Mouse (Mus musculus) brain, embryonic 18.5 days (tissue): ENCODE data around the gene Hs6st3.

ENCODE experiments used
- DNase-seq: peaks from one replicate; pipeline ENCODE4 v3.0.0-alpha.2; 2012; ENCODE audit warnings: low read depth, low spot score

The Hs6st3 gene

DNA sequence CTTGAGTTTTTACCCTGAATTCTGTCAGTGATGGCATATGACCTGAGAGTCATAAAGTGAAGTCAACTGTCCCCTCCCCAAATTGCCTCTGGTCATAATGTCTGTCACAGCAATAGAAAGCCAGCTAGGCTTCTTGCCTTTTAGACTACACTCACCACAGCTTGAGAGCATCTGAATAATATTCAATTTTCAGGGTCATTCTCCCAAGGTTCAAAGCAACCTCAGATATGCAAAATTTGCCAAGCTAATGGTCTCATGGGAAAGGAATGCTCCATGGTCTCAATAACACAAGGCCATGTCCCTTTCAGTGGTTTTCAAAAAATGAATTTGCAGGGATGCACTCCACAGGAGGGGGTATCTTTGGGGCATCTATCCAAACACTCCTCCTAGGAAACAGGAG is 764.3 kb downstream of the Hs6st3 start:
- no peak for DNase-seq

DNA sequence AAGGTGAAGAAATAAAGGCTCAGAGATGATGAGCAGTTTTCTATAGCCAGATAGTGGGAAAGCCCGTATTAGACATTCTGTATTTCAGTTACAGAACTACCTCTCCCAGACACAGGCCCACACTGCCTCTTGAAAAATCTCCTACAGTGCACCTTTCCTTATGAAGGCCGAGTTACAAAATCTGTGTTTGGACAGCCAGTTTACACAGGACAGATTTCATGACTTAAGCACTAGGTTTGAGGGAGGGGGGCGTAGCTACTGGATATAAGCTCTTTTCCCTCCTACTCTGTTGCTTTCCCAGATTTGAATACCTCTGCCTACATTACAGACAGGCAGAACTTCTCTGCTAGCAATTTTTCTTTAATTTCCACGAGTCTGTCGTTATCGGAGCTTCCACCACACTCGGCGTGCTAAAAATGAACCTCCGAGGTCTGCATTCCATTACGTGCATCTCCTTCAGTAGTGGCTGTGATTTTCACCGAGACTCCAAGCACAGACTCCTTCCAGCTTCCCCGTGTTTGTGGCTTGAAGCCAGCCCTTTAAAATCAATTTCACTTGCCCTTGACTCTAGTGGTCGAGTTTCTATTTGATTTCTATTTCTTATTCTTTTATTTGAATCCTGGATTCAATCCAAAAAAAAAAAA is 770.0 kb downstream of the Hs6st3 start:
- no peak for DNase-seq

DNA sequence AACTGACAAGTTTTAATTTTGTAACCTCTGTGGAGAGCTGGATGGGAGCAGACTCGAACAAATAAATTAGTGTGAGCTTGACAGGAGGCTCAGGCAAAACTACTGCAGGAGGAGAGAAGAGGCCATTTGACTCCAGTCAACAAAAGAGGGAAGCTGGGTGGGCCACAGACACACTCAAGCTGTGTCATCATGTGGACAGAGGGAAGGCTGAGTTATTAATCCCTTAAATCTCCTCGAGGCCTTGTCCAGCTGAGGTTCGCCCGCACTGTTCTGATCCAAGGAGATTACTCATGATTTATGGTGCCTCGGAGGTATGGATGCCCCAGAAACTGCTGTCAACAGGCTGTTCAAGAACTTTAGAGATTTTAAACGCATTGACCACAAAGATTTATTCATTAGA is 776.4 kb downstream of the Hs6st3 start:
- no peak for DNase-seq

DNA sequence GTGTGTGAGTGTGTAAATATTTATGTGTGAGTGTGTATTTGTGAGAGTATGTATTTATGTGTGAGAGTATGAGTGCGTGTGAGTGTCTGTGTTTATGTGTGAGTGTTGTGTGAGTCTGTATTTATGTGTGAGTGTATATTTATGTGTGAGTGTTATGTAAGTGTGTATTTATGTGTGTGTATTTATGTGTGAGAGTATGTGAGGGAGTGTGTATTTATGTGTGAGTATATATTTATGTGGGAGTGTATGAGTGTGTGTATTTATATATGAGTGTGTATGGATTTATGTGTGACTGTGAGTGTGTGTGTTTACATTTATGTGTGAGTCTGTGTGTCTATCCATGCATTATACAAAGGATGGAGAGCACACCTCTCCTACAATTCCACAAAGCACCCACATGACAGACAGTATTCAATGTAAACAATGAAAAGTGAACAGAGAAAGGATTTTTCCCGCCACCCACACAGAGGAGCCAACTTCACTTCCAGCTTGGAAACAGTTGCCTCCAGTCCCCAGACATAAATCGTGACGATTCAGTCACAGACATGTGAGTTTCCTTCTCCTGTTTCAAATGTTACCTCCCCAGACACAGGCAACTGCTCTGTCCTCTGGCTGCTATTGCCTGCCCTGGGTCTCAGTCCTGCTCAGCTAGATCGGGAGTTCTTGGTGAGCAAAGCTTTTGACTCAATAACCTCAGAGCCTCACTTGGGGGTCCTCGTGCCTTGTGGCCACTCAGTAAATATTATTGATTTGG is 780.3 kb downstream of the Hs6st3 start:
- DNase-seq, result no peak

DNA sequence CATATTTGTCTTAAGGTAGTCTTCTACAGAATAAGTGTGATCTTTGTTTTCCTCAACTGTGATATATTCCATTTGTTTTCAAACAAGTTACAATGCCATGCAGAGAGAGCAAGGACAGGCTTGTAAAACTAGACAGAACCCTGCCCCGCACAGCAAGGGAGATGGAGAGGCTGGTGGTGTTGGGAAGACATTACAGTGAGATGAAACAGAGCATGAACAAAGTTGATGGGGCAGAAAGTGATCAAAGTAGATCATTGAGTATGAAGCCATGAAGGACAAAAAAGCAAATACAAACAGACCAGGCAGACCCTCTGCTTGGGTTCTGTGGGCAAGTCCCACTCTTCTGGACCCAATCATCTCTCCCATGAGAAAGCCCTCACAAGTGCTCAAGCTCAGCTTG is 781.0 kb downstream of the Hs6st3 start:
- no peak for DNase-seq
